Mouse (Mus musculus): ENCODE measurements around the gene Zfp354b. TPM values are rescaled to one million over a fixed set of nuclear protein-coding genes. Genes with fewer than 3 reads are reported as not detected.

The Zfp354b gene
- total RNA-seq, 2 experiments from 2014 or later = 1.5 to 1.8 TPM

GRCm38 (mm10) chr11:50886231-50886932 is 45.1 kb downstream of the Zfp354b start:
- no peak for DNase-seq

DNA sequence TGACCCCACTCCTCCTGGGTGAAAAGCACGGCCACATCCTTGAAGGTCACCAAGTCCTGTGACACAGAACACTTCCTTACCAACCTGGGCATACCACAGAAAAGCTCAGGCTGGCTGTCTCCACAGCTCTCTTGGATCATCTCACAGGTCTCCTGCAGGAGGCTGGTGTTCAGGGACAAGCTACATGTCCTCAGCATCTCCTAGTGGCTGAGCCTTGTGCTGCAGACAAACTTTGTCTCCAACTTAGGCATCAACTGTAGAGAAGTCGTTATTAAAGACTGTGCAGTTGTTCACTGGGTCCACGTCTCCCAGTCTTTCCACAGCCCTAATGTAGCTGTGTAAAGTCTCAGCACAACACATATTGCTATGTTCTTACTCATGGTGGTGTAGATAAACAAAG is 47.7 kb downstream of the Zfp354b start:
- DNase-seq = no peak

GRCm38 (mm10) chr11:50878641-50879040 is 52.8 kb downstream of the Zfp354b start:
- DNase-seq = no peak

Other genes starting within 250 kb of the Zfp354b start
- gene Zfp354c, start 103.9 kb downstream of the Zfp354b start, total RNA-seq (2021) = 1 to 10 TPM; 2.1 to 3.6 TPM
- gene Zfp879, start 90.1 kb downstream of the Zfp354b start, total RNA-seq (2021) = 1 to 10 TPM; 1.4 to 1.6 TPM
- under 1 TPM in 1 of 2 experiments, not detected in 1; 0.28 TPM for gene Grm6, start 80.9 kb downstream of the Zfp354b start, total RNA-seq (2021)
- gene Zfp454, start 44.0 kb downstream of the Zfp354b start, total RNA-seq (2021) = under 1 TPM; 0.69 to 0.89 TPM
- 1 to 10 TPM; 3.0 to 3.1 TPM for gene Zfp2, start 15.5 kb downstream of the Zfp354b start, total RNA-seq (2021)
- not detected for gene 4933414I15Rik, start 12.1 kb upstream of the Zfp354b start, total RNA-seq (2021)
- gene Prop1, start 22.1 kb upstream of the Zfp354b start, total RNA-seq (2021) = not detected
- gene Olfr1378, start 34.9 kb upstream of the Zfp354b start, total RNA-seq (2021) = not detected
- not detected for gene Olfr1377, start 50.3 kb upstream of the Zfp354b start, total RNA-seq (2021)
- gene Olfr51, start 72.0 kb upstream of the Zfp354b start, total RNA-seq (2021) = not detected
- not detected for gene Olfr54, start 82.6 kb upstream of the Zfp354b start, total RNA-seq (2021)
- gene Olfr1375, start 116.5 kb upstream of the Zfp354b start, total RNA-seq (2021) = not detected
- gene Zfp354a, start 127.6 kb upstream of the Zfp354b start, total RNA-seq (2021) = 1 to 10 TPM; 2.1 to 2.3 TPM